Mouse (Mus musculus) brain, embryonic 14.5 days (tissue): Measurements from ENCODE around the gene Nectin2. TPM values are rescaled to one million over a fixed set of nuclear protein-coding genes. Genes with fewer than 3 reads are reported as not detected.
"Not testable (repeated sequence)": the region's sequence is repeated elsewhere in the genome, so short reads cannot be mapped to it uniquely, and the experiment has no call there.

Source experiments
- DNase-seq: peaks from one replicate; pipeline ENCODE4 v3.0.0-alpha.2; 2011; ENCODE audit warnings: low read depth
- CTCF ChIP-seq: fragments of 200-500 bp; IDR thresholded peaks from 2 replicates; pipeline ENCODE4 v1.5.1; 2012; ENCODE audit warnings: inconsistent platforms, mild to moderate bottlenecking, moderate library complexity, borderline replicate concordance; ENCODE audit not compliant: insufficient read depth, insufficient read length; ENCODE audit errors: extremely low read depth
- POLR2A ChIP-seq: fragments of 200-500 bp; IDR thresholded peaks from 2 replicates; pipeline ENCODE4 v1.6.1; 2012; ENCODE audit warnings: mild to moderate bottlenecking, inconsistent platforms, borderline replicate concordance; ENCODE audit not compliant: poor library complexity, insufficient read depth, insufficient read length, severe bottlenecking; ENCODE audit errors: extremely low read depth
- polyA plus RNA-seq: library from polyadenylated mRNA; depleted of rRNA; stranded (reverse); fragments of >200 nt; gene quantifications from 2 replicates; pipeline ENCODE4 v1.2.3, GENCODE M21; 2012; rRNA removed

Nectin2 gene
- polyA plus RNA-seq: 39.7 and 45.2 TPM in 2 replicates

DNA sequence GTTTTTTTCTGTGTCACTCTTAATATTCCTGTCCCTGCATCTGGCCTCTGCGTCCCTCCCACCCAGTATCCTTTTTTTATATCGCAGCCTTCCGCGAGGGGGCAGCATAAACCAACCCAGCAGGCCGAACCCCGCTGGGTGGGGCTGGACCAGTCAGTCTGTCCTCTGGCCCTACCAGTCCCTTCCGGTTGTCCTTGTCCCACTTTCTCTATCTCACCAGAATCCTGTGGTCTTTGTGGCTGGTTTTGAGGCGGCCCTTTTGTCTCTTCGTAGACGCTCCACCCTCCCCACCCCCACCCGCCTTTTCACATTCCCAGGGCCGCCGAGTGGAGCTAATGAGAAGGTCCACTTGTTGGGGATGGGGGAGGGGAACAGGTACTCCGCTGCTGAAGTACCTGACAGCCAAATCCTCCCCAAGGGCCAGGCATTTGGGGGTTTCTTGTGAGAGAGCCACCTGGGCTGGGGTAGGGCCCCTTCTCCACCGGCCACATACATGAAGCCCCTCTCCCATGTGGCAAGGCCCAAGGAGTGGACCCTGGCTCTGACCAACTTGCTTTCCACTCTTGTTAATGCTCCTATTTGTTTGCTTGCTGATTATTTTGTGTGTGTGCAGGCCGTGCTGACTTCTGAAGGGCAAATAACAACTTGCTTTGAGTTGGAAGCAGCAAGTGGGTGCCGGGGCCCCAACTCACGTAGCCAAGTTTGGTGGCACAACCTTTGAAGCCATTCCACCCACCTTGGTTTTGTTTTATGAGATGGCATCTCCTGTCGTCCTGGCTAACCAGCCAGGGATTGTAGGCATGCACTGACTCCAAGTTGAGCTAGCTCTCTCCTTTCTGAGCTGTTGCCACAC lies at the start of gene Nectin2:
Gene Nectin2, minus strand, starts transcription at position 267 of the 853 bp plus-strand sequence.
- DNase-seq: peak; percentile 90

DNA sequence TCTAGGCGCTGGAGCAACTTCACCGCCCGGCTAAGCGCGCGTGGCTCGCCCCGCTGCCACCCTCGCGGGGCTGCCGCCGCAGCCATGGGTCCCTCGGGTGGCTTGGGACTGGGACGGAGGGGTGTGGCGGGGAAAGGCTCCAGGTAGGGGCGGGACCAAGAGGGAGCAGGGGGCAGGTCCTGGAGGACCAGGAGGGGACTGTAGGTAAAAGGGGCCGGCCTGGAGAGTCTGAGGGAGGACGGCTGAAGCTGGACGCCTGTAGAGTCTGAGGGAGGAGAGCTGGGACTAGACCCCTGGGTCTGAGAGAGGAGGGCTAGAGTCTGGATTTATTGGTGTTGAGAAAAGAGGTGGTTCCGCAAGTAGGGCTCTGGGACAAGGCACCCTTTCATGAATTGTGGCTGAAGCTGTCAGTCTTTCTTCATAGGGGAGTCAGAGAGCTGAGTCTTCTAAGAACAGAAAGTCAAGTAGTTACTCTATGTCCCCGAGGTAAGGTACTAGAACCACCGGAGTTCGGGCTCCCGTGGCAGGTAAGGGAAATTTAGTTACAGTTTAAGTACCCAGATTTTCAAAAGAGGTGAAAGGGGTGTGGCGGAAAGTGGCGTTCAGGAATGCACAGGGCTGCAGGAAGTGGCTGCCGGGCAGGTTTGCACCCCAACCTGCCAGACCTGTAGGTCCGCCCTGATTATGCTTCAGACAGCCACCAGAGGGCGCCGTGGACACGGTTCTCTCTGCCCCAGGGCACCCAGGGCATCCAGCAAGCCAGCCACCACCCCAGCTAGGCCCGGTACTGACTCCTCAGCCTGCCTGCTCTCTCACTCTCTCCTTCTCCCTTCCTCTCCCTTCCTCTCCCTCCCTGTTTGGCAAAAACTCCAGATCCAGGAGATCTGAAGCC lies 46.7 kb upstream of the Nectin2 start, which contains the start of gene Cblc:
Gene Cblc, minus strand, starts transcription at position 113 of the 892 bp plus-strand sequence.
- TF ChIP-seq POLR2A (no peak), CTCF (peak; percentile 75)

More for the DNA sequence above, at the start of gene Nectin2:
- TF ChIP-seq POLR2A (no peak), CTCF (peak; percentile 82)

DNA sequence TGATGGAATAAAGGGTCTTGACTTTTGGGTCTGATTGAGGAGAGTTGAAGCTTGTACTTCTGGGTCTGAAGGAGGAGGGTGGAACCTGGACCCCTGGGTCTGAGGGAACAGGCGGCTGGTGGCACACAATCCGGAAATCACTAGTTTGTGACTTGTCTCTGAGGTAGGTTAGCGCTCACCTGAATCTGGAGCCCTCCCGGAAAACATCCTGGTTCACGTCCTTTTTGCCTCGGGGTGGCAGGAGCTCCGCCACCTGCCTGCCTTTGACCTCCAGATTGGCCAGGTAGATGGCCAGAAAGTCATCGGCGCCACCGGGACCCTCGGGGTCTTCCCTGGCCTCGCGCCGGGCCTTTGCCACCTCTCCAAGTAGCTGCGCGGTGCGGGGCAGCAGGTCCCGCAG lies 46.0 kb upstream of the Nectin2 start:
- no peak for DNase-seq
- TF ChIP-seq POLR2A: no peak
- no peak for TF ChIP-seq CTCF

More for the DNA sequence above, 46.7 kb upstream of the Nectin2 start, which contains the start of gene Cblc:
- DNase-seq: peak; percentile 31

DNA sequence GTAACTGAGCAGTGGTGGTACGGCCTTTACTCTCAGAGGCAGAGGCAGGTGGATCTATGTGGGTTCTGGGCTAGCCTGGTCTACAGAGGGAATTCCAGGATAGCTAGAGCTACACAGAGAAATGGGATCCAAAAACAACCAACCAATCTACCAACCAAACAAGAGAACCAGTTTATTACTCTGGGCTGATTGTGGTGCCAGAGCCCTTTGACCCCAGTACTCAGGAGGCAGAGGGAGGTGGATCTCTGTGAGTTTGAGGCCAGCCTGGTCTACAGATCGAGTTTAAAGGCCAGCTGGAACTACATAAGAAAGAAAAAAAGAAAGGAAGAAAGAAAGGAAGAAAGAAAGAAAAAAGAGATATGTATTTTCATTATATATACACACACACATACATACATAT lies 45.0 kb upstream of the Nectin2 start:
- TF ChIP-seq CTCF: no peak
- no peak for TF ChIP-seq POLR2A
- DNase-seq: no peak

DNA sequence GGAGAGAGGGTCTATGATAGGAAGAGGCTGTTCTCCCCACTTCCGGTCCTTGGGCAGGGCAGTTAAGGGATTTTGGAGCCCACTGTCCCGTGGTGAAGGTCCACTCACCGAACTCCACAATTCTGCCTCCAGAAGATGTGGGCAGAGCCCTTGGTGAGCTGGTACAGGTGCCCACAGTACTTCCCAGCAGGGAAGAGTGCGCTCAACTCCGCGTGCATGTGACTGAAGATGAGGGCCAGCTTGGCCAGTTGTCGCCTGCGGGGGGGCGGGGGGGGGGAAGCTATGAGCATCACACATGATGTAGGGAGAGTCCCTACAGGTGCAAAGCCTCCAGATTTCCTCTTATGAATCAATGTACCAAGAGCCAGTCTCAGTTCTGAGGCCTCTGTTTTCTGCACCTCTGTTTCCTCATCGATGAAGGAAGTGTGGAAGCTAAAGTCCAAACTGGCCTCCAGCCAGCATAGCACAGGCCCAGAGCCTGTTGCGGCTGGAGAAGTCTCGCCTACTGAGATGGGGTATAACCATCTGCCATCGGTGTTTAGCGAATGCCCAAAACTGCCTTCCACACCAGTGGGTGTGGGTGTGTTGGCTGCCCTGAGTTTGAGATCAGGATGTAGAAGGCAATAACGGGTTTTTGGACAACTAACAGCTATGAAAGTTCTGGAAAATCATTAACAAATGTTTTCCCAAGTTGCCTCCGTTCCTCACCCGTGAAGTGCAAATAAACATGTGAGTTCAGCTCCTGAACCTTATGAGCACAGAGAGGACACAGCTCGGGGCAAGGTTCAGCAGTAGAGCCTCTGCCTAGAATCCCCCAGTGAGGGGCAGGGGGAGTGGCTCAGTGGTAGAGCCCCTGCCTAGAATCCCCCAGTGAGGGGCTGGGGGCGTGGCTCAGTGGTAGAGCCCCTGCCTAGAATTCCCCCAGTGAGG lies 42.7 kb upstream of the Nectin2 start:
- TF ChIP-seq POLR2A (no peak), CTCF (no peak)
- no peak for DNase-seq

DNA sequence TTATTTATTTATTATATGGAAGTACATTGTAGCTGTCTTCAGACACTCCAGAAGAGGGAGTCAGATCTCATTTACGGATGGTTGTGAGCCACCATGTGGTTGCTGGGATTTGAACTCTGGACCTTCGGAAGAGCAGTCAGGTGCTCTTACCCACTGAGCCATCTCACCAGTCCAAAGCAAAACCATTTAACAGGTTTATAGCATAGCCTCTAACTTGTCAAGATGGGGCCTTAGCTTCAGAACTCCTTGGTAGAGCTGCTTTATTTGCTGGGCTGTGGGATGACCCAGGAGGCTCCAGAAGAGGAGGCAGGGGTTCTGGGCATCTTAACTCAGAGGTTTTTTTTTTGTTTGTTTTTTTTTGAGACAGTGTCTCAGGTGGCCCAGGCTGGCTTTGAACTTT lies 41.2 kb upstream of the Nectin2 start:
- DNase-seq: not testable (repeated sequence)

GRCm38 (mm10) chr7:19789904-19790347 lies 39.6 kb upstream of the Nectin2 start:
- DNase-seq: peak; percentile 89
- no peak for TF ChIP-seq POLR2A
- TF ChIP-seq CTCF: peak; percentile 96

GRCm38 (mm10) chr7:19785874-19786458 lies 35.7 kb upstream of the Nectin2 start:
- DNase-seq: no peak
- no peak for TF ChIP-seq POLR2A
- TF ChIP-seq CTCF: no peak

DNA sequence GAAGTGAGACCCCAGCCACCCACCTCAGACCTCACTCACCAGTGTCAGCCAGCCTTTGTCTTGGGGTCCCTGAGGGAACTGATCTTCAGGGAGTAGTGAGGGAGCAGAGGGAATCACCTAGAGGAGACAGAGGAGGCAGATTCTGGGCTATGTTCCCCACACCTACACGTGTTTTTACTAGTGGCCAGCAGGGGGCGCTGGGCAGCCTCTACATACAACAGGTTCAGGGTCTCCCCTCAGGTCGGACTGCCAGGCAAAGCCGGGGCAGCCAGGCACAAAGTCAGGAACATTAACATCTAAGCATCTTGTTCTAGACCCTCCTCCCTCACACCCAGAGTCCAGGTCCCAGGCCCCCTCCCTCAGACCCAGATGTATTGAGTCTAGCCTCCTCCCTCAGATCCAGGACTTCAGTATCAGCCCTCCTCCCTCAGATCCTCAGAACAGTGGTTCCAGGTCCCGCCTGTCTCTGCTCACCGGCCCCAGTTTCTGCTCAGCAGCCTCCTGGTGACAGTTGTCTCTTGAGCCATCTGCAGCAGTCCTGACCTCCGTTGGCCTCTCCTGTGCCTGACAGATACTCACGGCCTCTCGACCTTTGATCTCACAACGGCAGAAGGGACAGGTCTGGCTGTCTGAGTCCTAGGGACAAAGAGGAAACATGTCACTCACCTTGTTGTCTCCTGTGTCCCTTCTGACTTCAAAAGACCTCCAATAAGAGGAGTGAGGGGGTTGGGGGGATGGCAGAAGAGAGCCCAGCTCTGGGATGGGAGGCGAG lies 34.7 kb upstream of the Nectin2 start:
- TF ChIP-seq POLR2A (no peak), CTCF (peak; percentile 34; the same call in 1 of the 2 replicates)
- DNase-seq: no peak
